Mouse (Mus musculus): ENCODE data around the gene Carm1. TPM values are rescaled to one million over a fixed set of nuclear protein-coding genes. Genes with fewer than 3 reads are reported as not detected.
"Not testable (repeated sequence)": the region's sequence is repeated elsewhere in the genome, so short reads cannot be mapped to it uniquely, and the experiment has no call there.

Carm1 gene
- polyA plus RNA-seq, 1 experiment from 2014 or later: 78.9 TPM

DNA sequence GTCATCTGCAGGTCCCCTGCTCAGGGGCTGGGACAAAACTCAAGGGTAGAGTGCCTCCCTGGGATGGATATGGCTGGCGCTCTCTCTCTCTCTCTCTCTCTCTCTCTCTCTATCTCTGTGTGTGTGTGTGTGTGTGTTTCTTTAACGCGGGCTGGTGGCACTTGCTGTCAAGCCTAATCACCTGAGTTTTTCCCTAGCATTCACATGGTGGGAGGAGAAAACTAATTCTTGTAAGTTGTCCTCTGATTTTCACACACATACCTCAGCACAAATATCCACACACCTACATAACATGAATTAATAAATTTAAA lies 20.1 kb upstream of the Carm1 start:
- no peak overlapping the region for H3K4me2 ChIP-seq (ENCODE audit: low read depth, severe bottlenecking)
- 93% methylated on average over 3 of the region's 3 CpGs for WGBS
- no peak overlapping the region for H3K9ac ChIP-seq (ENCODE audit: low read length)
- H3K4me1 ChIP-seq (ENCODE audit: control insufficient read depth, insufficient read depth, low read length): no peaks in the 10 kb centered on the region
- H3K27me3 ChIP-seq (ENCODE audit: control insufficient read depth, insufficient read depth, low read length): no peaks in the 10 kb centered on the region
- no peak for ATAC-seq (ENCODE audit: insufficient number of reproducible peaks, low FRiP score, low TSS enrichment, low read depth)
- DNase-seq (ENCODE audit: low spot score): no peak
- no peak overlapping the region for H3K27ac ChIP-seq (replicated peaks; ENCODE audit: low read depth, low read length)
- no peaks in the 10 kb centered on the region for H3K9me3 ChIP-seq (ENCODE audit: control insufficient read depth, low read length)
- H3K4me3 ChIP-seq (ENCODE audit: low read depth, low read length): no peak overlapping the region
- no peaks in the 10 kb centered on the region for H3K36me3 ChIP-seq (ENCODE audit: control insufficient read depth, insufficient read depth, low read length)

- no peaks in the 10 kb centered on the region for H3K4me1 ChIP-seq (ENCODE audit: control insufficient read depth, insufficient read depth, low read length)
- DNase-seq (ENCODE audit: low spot score) (no peak), ATAC-seq (ENCODE audit: insufficient number of reproducible peaks, low FRiP score, low TSS enrichment, low read depth) (no peak)
- H3K36me3 ChIP-seq (ENCODE audit: control insufficient read depth, insufficient read depth, low read length): no peaks in the 10 kb centered on the region
- H3K9ac ChIP-seq (ENCODE audit: low read length): no peak overlapping the region
- 90% methylated on average over 2 of the region's 2 CpGs for WGBS
- H3K27me3 ChIP-seq (ENCODE audit: control insufficient read depth, insufficient read depth, low read length): no peaks in the 10 kb centered on the region
- no peak overlapping the region for H3K27ac ChIP-seq (replicated peaks; ENCODE audit: low read depth, low read length)
- H3K4me3 ChIP-seq (ENCODE audit: low read depth, low read length): no peak overlapping the region
- no peak overlapping the region for H3K4me2 ChIP-seq (ENCODE audit: low read depth, severe bottlenecking)
- no peaks in the 10 kb centered on the region for H3K9me3 ChIP-seq (ENCODE audit: control insufficient read depth, low read length)
These were observed 19.4 kb upstream of the Carm1 start for GRCm38 (mm10) chr9:21527100-21527801.

GRCm38 (mm10) chr9:21527917-21528324 lies 18.8 kb upstream of the Carm1 start:
- Histone ChIP-seq H3K4me1 (ENCODE audit: control insufficient read depth, insufficient read depth, low read length) (no peaks in the 10 kb centered on the region), H3K27me3 (ENCODE audit: control insufficient read depth, insufficient read depth, low read length) (no peaks in the 10 kb centered on the region), H3K9ac (ENCODE audit: low read length) (no peak overlapping the region), H3K9me3 (ENCODE audit: control insufficient read depth, low read length) (no peaks in the 10 kb centered on the region), H3K27ac (replicated peaks; ENCODE audit: low read depth, low read length) (no peak overlapping the region), H3K4me3 (ENCODE audit: low read depth, low read length) (no peak overlapping the region), H3K4me2 (ENCODE audit: low read depth, severe bottlenecking) (no peak overlapping the region), H3K36me3 (ENCODE audit: control insufficient read depth, insufficient read depth, low read length) (no peaks in the 10 kb centered on the region)
- DNase-seq (ENCODE audit: low spot score) (no peak), ATAC-seq (ENCODE audit: insufficient number of reproducible peaks, low FRiP score, low TSS enrichment, low read depth) (no peak)
- 79% methylated on average over 1 of the region's 1 CpGs for WGBS

DNA sequence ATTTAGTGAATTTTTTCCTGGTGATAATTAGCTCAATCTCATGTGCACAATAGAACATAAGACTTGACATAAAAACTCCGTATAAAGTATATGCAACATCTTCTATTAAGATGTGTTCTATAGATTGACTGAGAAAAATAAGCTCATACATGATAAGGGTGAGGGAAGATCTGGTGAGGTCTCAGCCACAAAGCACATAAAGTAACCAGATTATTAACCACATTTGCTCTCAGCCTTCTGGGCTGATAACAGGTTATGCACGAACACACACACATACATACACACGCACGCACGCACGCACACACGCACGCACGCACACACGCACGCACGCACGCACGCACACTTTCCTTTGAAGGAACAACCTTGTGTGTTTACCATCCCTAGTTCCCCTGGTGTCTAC lies 10.2 kb upstream of the Carm1 start:
- H3K27me3 ChIP-seq (ENCODE audit: control insufficient read depth, insufficient read depth, low read length): no peaks in the 10 kb centered on the region
- no peak overlapping the region for H3K4me2 ChIP-seq (ENCODE audit: low read depth, severe bottlenecking)
- WGBS: 91% methylated on average over 14 of the region's 14 CpGs
- DNase-seq (ENCODE audit: low spot score) (no peak), ATAC-seq (ENCODE audit: insufficient number of reproducible peaks, low FRiP score, low TSS enrichment, low read depth) (no peak)
- no peaks in the 10 kb centered on the region for H3K9me3 ChIP-seq (ENCODE audit: control insufficient read depth, low read length)
- no peak overlapping the region; the same call in 1 of the 2 replicates for H3K27ac ChIP-seq (replicated peaks; ENCODE audit: low read depth, low read length)
- H3K9ac ChIP-seq (ENCODE audit: low read length): no peak overlapping the region
- no peaks in the 10 kb centered on the region for H3K4me1 ChIP-seq (ENCODE audit: control insufficient read depth, insufficient read depth, low read length)
- H3K36me3 ChIP-seq (ENCODE audit: control insufficient read depth, insufficient read depth, low read length): no peaks in the 10 kb centered on the region; the same call in 1 of the 2 replicates
- H3K4me3 ChIP-seq (ENCODE audit: low read depth, low read length): no peak overlapping the region

GRCm38 (mm10) chr9:21537009-21537408 lies 9.7 kb upstream of the Carm1 start:
- 73% methylated on average over 4 of the region's 4 CpGs for WGBS
- H3K4me3 ChIP-seq (ENCODE audit: low read depth, low read length): no peak overlapping the region
- H3K4me2 ChIP-seq (ENCODE audit: low read depth, severe bottlenecking): no peak overlapping the region
- H3K4me1 ChIP-seq (ENCODE audit: control insufficient read depth, insufficient read depth, low read length): no peaks in the 10 kb centered on the region
- DNase-seq (ENCODE audit: low spot score) (no peak), ATAC-seq (ENCODE audit: insufficient number of reproducible peaks, low FRiP score, low TSS enrichment, low read depth) (no peak)
- H3K9me3 ChIP-seq (ENCODE audit: control insufficient read depth, low read length): no peaks in the 10 kb centered on the region
- H3K27me3 ChIP-seq (ENCODE audit: control insufficient read depth, insufficient read depth, low read length): no peaks in the 10 kb centered on the region
- no peak overlapping the region for H3K9ac ChIP-seq (ENCODE audit: low read length)
- no peaks in the 10 kb centered on the region; the same call in 1 of the 2 replicates for H3K36me3 ChIP-seq (ENCODE audit: control insufficient read depth, insufficient read depth, low read length)
- H3K27ac ChIP-seq (replicated peaks; ENCODE audit: low read depth, low read length): no peak overlapping the region; the same call in 1 of the 2 replicates

- H3K9ac ChIP-seq (ENCODE audit: low read length): no peak overlapping the region
- no peaks in the 10 kb centered on the region; the same call in 1 of the 2 replicates for H3K36me3 ChIP-seq (ENCODE audit: control insufficient read depth, insufficient read depth, low read length)
- H3K9me3 ChIP-seq (ENCODE audit: control insufficient read depth, low read length): no peaks in the 10 kb centered on the region
- no peak overlapping the region for H3K27ac ChIP-seq (replicated peaks; ENCODE audit: low read depth, low read length)
- H3K4me3 ChIP-seq (ENCODE audit: low read depth, low read length): no peak overlapping the region
- WGBS: 74% methylated on average over 7 of the region's 7 CpGs
- ATAC-seq (ENCODE audit: insufficient number of reproducible peaks, low FRiP score, low TSS enrichment, low read depth) (no peak), DNase-seq (ENCODE audit: low spot score) (no peak)
- H3K27me3 ChIP-seq (ENCODE audit: control insufficient read depth, insufficient read depth, low read length): no peaks in the 10 kb centered on the region
- 0 out of 2 replicates have a peak, but pooled peaks cover under 1% of the 10 kb centered on the region for H3K4me1 ChIP-seq (ENCODE audit: control insufficient read depth, insufficient read depth, low read length)
- H3K4me2 ChIP-seq (ENCODE audit: low read depth, severe bottlenecking): no peak overlapping the region
These were observed 6.5 kb upstream of the Carm1 start for GRCm38 (mm10) chr9:21539981-21540753.

DNA sequence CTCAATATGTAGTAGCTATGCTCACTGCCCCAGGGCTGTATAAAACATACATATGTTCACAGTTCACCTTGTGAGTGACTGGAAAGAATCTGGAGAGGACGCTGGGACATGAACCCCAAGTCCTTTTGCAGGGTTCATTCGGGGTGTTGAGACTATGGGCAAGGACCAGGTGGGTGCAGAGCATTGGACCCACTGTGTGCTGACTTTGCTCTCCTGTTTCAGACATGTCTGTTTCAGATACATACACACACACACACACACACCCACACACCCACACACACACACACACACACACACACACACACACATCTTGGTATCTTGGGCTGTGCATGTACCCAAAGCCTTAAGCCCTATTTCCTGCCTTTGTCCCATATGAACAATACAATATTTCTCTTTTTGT lies 4.7 kb upstream of the Carm1 start:
- 80% methylated on average over 2 of the region's 2 CpGs for WGBS
- not testable (repeated sequence) for ATAC-seq (ENCODE audit: insufficient number of reproducible peaks, low FRiP score, low TSS enrichment, low read depth); DNase-seq (ENCODE audit: low spot score)

GRCm38 (mm10) chr9:21545351-21545915 lies 1.3 kb upstream of the Carm1 start:
- WGBS: 8% methylated on average over 9 of the region's 9 CpGs
- peak overlapping the region; percentile 98 for H3K27ac ChIP-seq (replicated peaks; ENCODE audit: low read depth, low read length)
- H3K27me3 ChIP-seq (ENCODE audit: control insufficient read depth, insufficient read depth, low read length): no peaks in the 10 kb centered on the region
- peaks cover 13% of the 10 kb centered on the region; the same call in 1 of the 2 replicates for H3K4me1 ChIP-seq (ENCODE audit: control insufficient read depth, insufficient read depth, low read length)
- H3K4me2 ChIP-seq (ENCODE audit: low read depth, severe bottlenecking): peak overlapping the region; percentile 57
- DNase-seq (ENCODE audit: low spot score) (no peak), ATAC-seq (ENCODE audit: insufficient number of reproducible peaks, low FRiP score, low TSS enrichment, low read depth) (peak; percentile 85)
- H3K9me3 ChIP-seq (ENCODE audit: control insufficient read depth, low read length): no peaks in the 10 kb centered on the region
- H3K4me3 ChIP-seq (ENCODE audit: low read depth, low read length): peak overlapping the region; percentile 80
- no peaks in the 10 kb centered on the region for H3K36me3 ChIP-seq (ENCODE audit: control insufficient read depth, insufficient read depth, low read length)
- peak overlapping the region; percentile 69 for H3K9ac ChIP-seq (ENCODE audit: low read length)

More for the DNA sequence above, 4.7 kb upstream of the Carm1 start:
- not testable (repeated sequence) for H3K27ac ChIP-seq (replicated peaks; ENCODE audit: low read depth, low read length); H3K36me3 ChIP-seq (ENCODE audit: control insufficient read depth, insufficient read depth, low read length); H3K27me3 ChIP-seq (ENCODE audit: control insufficient read depth, insufficient read depth, low read length); H3K4me1 ChIP-seq (ENCODE audit: control insufficient read depth, insufficient read depth, low read length); H3K4me3 ChIP-seq (ENCODE audit: low read depth, low read length); H3K9me3 ChIP-seq (ENCODE audit: control insufficient read depth, low read length); H3K9ac ChIP-seq (ENCODE audit: low read length); H3K4me2 ChIP-seq (ENCODE audit: low read depth, severe bottlenecking)

All from limb, embryonic 11.5 days (tissue).